Mouse (Mus musculus) liver, adult 2 months (tissue): Measurements from ENCODE around the gene Ptcra.
A peak's percentile ranks its signal among the peaks of the same experiment; 100 is the strongest.

Source experiments
- CTCF ChIP-seq: fragments of 200-500 bp; IDR thresholded peaks from 2 replicates; pipeline ENCODE4 v1.5.1; 2011; ENCODE audit warnings: low read depth, low read length, control low read depth
- POLR2A ChIP-seq: fragments of 200-500 bp; IDR thresholded peaks from 2 replicates; pipeline ENCODE4 v1.6.1; 2011; ENCODE audit warnings: low read length, control low read depth; ENCODE audit not compliant: insufficient read depth; ENCODE audit errors: extremely low read depth

DNA sequence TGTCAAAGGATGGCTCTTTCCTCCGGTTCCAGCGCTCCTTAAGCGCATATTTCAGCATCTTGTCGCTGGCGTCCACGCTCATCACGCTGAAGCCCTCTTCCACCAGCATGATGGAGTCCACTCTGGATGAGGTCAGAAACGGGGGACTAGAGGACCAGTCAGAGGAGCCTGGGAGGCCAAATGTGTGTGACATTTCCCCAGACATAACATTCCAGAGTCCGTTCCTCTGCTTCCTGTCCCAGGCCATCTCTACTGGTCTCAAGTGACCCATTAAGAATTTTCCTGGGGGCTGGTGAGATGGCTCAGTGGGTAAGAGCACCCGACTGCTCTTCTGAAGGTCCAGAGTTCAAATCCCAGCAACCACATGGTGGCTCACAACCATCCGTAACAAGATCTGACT, 36.2 kb downstream of the Ptcra start:
- TF ChIP-seq POLR2A (peak; percentile 23; the same call in 1 of the 2 replicates), CTCF (no peak)
